Mouse (Mus musculus) heart, embryonic 11.5 days (tissue): ENCODE measurements around the gene Zfp786. TPM values are rescaled to one million over a fixed set of nuclear protein-coding genes. Genes with fewer than 3 reads are reported as not detected.

Source experiments
- ATAC-seq: fragments of 200-750 bp; cut with Nextera tagmentation; replicated peaks from 2 replicates; pipeline ENCODE4 v1.8.0; 2017; ENCODE audit warnings: moderate library complexity; ENCODE audit not compliant: insufficient number of reproducible peaks, low FRiP score, low TSS enrichment
- H3K27ac ChIP-seq: fragments of 300-500 bp; sonication (generic); 2 replicates; pipeline ENCODE4 v1.5.1; 2014; ENCODE audit warnings: mild to moderate bottlenecking, low read depth, low read length
- H3K27me3 ChIP-seq: fragments of 300-500 bp; sonication (generic); 2 replicates; pipeline ENCODE4 v1.6.1; 2014; ENCODE audit warnings: mild to moderate bottlenecking, low read length, mixed read lengths; ENCODE audit not compliant: control insufficient read depth, insufficient read depth
- H3K36me3 ChIP-seq: fragments of 300-500 bp; sonication (generic); 2 replicates; pipeline ENCODE4 v1.6.1; 2014; ENCODE audit warnings: mild to moderate bottlenecking, low read length, moderate library complexity, mixed read lengths; ENCODE audit not compliant: control insufficient read depth, insufficient read depth
- H3K4me1 ChIP-seq: fragments of 300-500 bp; sonication (generic); 2 replicates; pipeline ENCODE4 v1.6.1; 2014; ENCODE audit warnings: low read length; ENCODE audit not compliant: control insufficient read depth, insufficient read depth
- H3K4me2 ChIP-seq: fragments of 300-500 bp; sonication (generic); 2 replicates; pipeline ENCODE4 v1.6.1; 2014; ENCODE audit warnings: mild to moderate bottlenecking, moderate library complexity
- H3K4me3 ChIP-seq: fragments of 300-500 bp; sonication (generic); 2 replicates; pipeline ENCODE4 v1.5.1; 2014; ENCODE audit warnings: low read depth, low read length
- H3K9ac ChIP-seq: fragments of 300-500 bp; sonication (generic); 2 replicates; pipeline ENCODE4 v1.6.1; 2014; ENCODE audit warnings: mild to moderate bottlenecking, low read depth, low read length, moderate library complexity
- H3K9me3 ChIP-seq: fragments of 300-500 bp; sonication (generic); replicated peaks from 2 replicates; pipeline ENCODE4 v1.6.1; 2016; ENCODE audit warnings: low read length; ENCODE audit not compliant: control insufficient read depth
- WGBS: fragments of 180-500 bp; shearing (Covaris S2); extraction: QIAGEN DNeasy Blood & Tissue Kit; methylation state at CpG from one replicate; pipeline ENCODE4 v1.1.7; 2014; ENCODE audit not compliant: insufficient replicate concordance; 5-methylcytosine and 5-hydroxymethylcytosine counted together
- polyA plus RNA-seq: library from polyadenylated mRNA; unstranded; fragments of >200 nt; fragmentation: Nextera tagmentation; extraction: Ambion mirVana; gene quantifications from 2 replicates; pipeline ENCODE4 v1.2.1, GENCODE M21; 2014

Gene Zfp786
- polyA plus RNA-seq, 1 experiment from 2014 or later, result 1.1 TPM

- 53% methylated on average over 6 of the region's 6 CpGs for WGBS
- no peak for ATAC-seq
- Histone ChIP-seq H3K9ac (no peak overlapping the region), H3K9me3 (no peaks in the 10 kb centered on the region), H3K27me3 (no peaks in the 10 kb centered on the region), H3K27ac (no peak overlapping the region), H3K4me1 (no peaks in the 10 kb centered on the region), H3K36me3 (peaks cover 64% of the 10 kb centered on the region), H3K4me2 (no peak overlapping the region), H3K4me3 (no peak overlapping the region)
These were observed 31.6 kb downstream of the Zfp786 start for GRCm38 (mm10) chr6:47799079-47799478.

- no peak for ATAC-seq
- Histone ChIP-seq H3K4me3 (no peak overlapping the region), H3K27ac (no peak overlapping the region), H3K9me3 (no peaks in the 10 kb centered on the region), H3K4me2 (no peak overlapping the region), H3K27me3 (no peaks in the 10 kb centered on the region), H3K36me3 (peaks cover 32% of the 10 kb centered on the region), H3K4me1 (no peaks in the 10 kb centered on the region), H3K9ac (no peak overlapping the region)
- 67% methylated on average over 10 of the region's 10 CpGs for WGBS
These were observed 36.4 kb downstream of the Zfp786 start for GRCm38 (mm10) chr6:47794106-47794830.

GRCm38 (mm10) chr6:47793284-47793683 is 37.4 kb downstream of the Zfp786 start:
- no peak overlapping the region for H3K4me2 ChIP-seq
- 64% methylated on average over 5 of the region's 5 CpGs for WGBS
- H3K4me1 ChIP-seq, result no peaks in the 10 kb centered on the region
- H3K36me3 ChIP-seq, result peaks cover 23% of the 10 kb centered on the region
- no peak for ATAC-seq
- no peaks in the 10 kb centered on the region for H3K27me3 ChIP-seq
- no peak overlapping the region for H3K27ac ChIP-seq
- no peak overlapping the region for H3K9ac ChIP-seq
- H3K4me3 ChIP-seq, result no peak overlapping the region
- no peaks in the 10 kb centered on the region for H3K9me3 ChIP-seq

GRCm38 (mm10) chr6:47792533-47792932 is 38.1 kb downstream of the Zfp786 start:
- 83% methylated on average over 2 of the region's 2 CpGs for WGBS

GRCm38 (mm10) chr6:47790745-47791144 is 39.9 kb downstream of the Zfp786 start:
- no peaks in the 10 kb centered on the region for H3K27me3 ChIP-seq
- H3K4me2 ChIP-seq, result no peak overlapping the region
- no peak overlapping the region for H3K27ac ChIP-seq
- H3K9me3 ChIP-seq, result no peaks in the 10 kb centered on the region
- no peak overlapping the region for H3K4me3 ChIP-seq
- H3K4me1 ChIP-seq, result no peaks in the 10 kb centered on the region
- no peak for ATAC-seq
- WGBS, result 38% methylated on average over 2 of the region's 2 CpGs
- no peak overlapping the region for H3K9ac ChIP-seq
- H3K36me3 ChIP-seq, result peaks cover 8% of the 10 kb centered on the region; the same call in 1 of the 2 replicates

More at GRCm38 (mm10) chr6:47792533-47792932, 38.1 kb downstream of the Zfp786 start:
- Histone ChIP-seq H3K36me3 (peaks cover 17% of the 10 kb centered on the region), H3K9ac (no peak overlapping the region), H3K4me1 (no peaks in the 10 kb centered on the region), H3K27me3 (no peaks in the 10 kb centered on the region), H3K4me3 (no peak overlapping the region), H3K4me2 (no peak overlapping the region), H3K9me3 (no peaks in the 10 kb centered on the region), H3K27ac (no peak overlapping the region)
- ATAC-seq, result no peak

GRCm38 (mm10) chr6:47788821-47789220 is 41.8 kb downstream of the Zfp786 start:
- Histone ChIP-seq H3K4me3 (peak overlapping the region; percentile 56), H3K36me3 (no peaks in the 10 kb centered on the region), H3K9me3 (no peaks in the 10 kb centered on the region), H3K27me3 (no peaks in the 10 kb centered on the region), H3K4me1 (no peaks in the 10 kb centered on the region), H3K4me2 (peak overlapping the region; percentile 72), H3K27ac (peak overlapping the region; percentile 85), H3K9ac (peak overlapping the region; percentile 88)
- ATAC-seq, result no peak
- 40% methylated on average over 3 of the region's 3 CpGs for WGBS

GRCm38 (mm10) chr6:47787941-47788736 is 42.5 kb downstream of the Zfp786 start:
- no peaks in the 10 kb centered on the region for H3K4me1 ChIP-seq
- no peaks in the 10 kb centered on the region for H3K9me3 ChIP-seq
- peak overlapping the region; percentile 88 for H3K9ac ChIP-seq
- no peaks in the 10 kb centered on the region for H3K27me3 ChIP-seq
- peak overlapping the region; percentile 56 for H3K4me3 ChIP-seq
- H3K27ac ChIP-seq, result peak overlapping the region; percentile 85
- peak overlapping the region; percentile 72 for H3K4me2 ChIP-seq
- ATAC-seq, result peak; percentile 90
- WGBS, result 1% methylated on average over 18 of the region's 18 CpGs
- H3K36me3 ChIP-seq, result no peaks in the 10 kb centered on the region

GRCm38 (mm10) chr6:47784707-47785412 is 45.8 kb downstream of the Zfp786 start:
- Histone ChIP-seq H3K36me3 (no peaks in the 10 kb centered on the region), H3K4me1 (no peaks in the 10 kb centered on the region), H3K4me2 (no peak overlapping the region), H3K27me3 (no peaks in the 10 kb centered on the region), H3K27ac (no peak overlapping the region), H3K4me3 (no peak overlapping the region), H3K9ac (no peak overlapping the region), H3K9me3 (no peaks in the 10 kb centered on the region)
- ATAC-seq, result no peak
- whole genome bisulfite sequencing, result 72% methylated on average over 5 of the region's 5 CpGs
